Mouse (Mus musculus): ENCODE results near the gene Gsx1. TPM values are rescaled to one million over a fixed set of nuclear protein-coding genes. Genes with fewer than 3 reads are reported as not detected.

Gsx1 gene
- polyA plus RNA-seq, 1 experiment from 2014 or later, result 19.0 TPM

DNA sequence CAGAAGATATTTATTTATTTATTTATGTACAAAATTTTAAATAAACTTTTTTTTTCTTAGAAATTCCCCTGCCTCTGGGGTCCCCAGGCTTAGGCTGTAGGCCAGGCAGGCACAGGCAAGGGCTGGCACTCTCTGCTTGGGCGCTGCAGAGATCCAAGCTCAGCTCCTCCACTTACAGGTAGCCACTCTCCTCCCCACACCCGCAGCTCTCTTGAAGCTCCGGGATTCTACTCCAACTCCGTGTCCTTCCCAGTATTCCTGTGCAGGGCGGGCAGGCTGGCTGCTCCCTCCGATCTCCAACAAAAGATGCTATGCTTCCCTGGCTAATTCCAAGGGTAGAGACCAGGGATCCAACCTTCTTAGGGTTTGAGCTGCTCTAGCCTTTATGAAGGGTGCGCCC is 2.4 kb downstream of the Gsx1 start:
- peaks cover 86% of the 10 kb centered on the region for H3K27me3 ChIP-seq (ENCODE audit: control insufficient read depth, insufficient read depth, low read length)
- no peak overlapping the region; the same call in 1 of the 2 replicates for H3K9ac ChIP-seq (ENCODE audit: low read length)
- H3K4me1 ChIP-seq (ENCODE audit: control insufficient read depth, insufficient read depth, low read length), result peaks cover 32% of the 10 kb centered on the region
- no peaks in the 10 kb centered on the region for H3K9me3 ChIP-seq (ENCODE audit: control insufficient read depth, low read length)
- DNase-seq (ENCODE audit: low spot score, missing footprints), result peak; percentile 92
- H3K27ac ChIP-seq (ENCODE audit: low read depth, low read length), result no peak overlapping the region
- peak overlapping the region; percentile 41 for H3K4me3 ChIP-seq (ENCODE audit: low read depth, low read length)
- WGBS, result 1% methylated on average over 7 of the region's 7 CpGs
- ATAC-seq (ENCODE audit: low FRiP score), result no peak
- no peaks in the 10 kb centered on the region for H3K36me3 ChIP-seq (ENCODE audit: control insufficient read depth, insufficient read depth, low read length)
- H3K4me2 ChIP-seq, result peak overlapping the region; percentile 32

DNA sequence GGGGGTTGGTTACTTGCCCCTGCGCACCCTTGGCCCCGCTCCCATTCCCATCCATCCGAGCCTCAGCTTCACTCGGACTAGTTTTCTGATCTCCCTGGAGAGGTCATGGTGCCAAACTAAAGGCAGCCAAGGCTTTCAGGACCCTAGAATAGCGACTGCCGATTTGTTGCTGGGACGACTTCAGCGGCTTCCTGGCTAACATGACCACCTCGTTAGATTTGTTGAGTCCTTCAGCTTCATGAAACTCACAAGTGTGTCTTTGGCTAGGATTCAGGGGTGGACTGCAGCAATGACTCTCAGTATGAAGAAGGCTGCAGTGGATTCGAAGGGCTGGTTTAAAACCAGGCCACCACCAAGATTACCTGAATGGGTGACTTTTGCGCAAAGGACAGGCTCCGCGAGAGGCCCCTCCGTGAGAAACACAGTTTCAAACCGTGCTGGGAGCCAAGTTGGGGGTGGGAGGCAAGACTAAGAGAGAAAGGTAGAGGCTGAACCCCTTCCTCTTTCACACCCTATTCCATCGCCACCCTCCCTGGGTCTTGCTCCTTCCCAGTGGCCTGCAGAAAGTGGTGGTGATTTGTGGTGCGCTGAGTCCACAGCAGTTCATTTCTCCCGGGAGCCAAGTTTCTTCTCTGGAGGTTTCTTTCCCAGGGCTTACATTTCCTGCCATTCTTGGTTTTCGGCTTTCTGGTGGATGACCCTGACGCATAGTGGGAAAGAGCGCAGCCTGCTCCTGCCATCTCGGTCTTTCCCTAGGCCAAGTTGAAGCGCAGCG is 3.5 kb downstream of the Gsx1 start:
- Histone ChIP-seq H3K27ac (ENCODE audit: low read depth, low read length) (no peak overlapping the region), H3K4me1 (ENCODE audit: control insufficient read depth, insufficient read depth, low read length) (peaks cover 21% of the 10 kb centered on the region), H3K4me3 (ENCODE audit: low read depth, low read length) (peak overlapping the region; percentile 41), H3K36me3 (ENCODE audit: control insufficient read depth, insufficient read depth, low read length) (no peaks in the 10 kb centered on the region), H3K9ac (ENCODE audit: low read length) (no peak overlapping the region), H3K4me2 (peak overlapping the region; percentile 32), H3K9me3 (ENCODE audit: control insufficient read depth, low read length) (no peaks in the 10 kb centered on the region), H3K27me3 (ENCODE audit: control insufficient read depth, insufficient read depth, low read length) (peaks cover 84% of the 10 kb centered on the region)
- DNase-seq (ENCODE audit: low spot score, missing footprints), result peak; percentile 93
- 2% methylated on average over 24 of the region's 24 CpGs for WGBS
- no peak for ATAC-seq (ENCODE audit: low FRiP score)

DNA sequence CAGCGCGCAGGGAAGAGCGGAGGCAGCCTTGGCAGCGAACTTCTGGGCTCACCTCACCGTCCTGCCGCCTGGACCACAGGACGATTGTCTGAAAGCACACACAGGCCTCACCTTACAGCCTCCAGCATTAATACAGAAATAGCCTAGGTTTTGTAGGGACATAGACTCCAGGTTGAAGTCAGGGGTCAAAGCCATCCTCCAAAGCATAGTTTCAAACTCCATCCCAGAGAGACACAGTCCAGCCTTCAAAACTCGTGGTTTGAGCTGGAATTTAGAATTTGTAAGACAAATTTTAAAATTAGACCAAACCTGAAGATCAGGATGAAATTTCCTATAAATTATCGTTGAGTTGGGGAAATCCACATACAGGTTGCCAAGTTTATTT is 4.1 kb downstream of the Gsx1 start:
- peaks cover 16% of the 10 kb centered on the region for H3K4me1 ChIP-seq (ENCODE audit: control insufficient read depth, insufficient read depth, low read length)
- no peak overlapping the region for H3K9ac ChIP-seq (ENCODE audit: low read length)
- H3K9me3 ChIP-seq (ENCODE audit: control insufficient read depth, low read length), result no peaks in the 10 kb centered on the region
- no peak for ATAC-seq (ENCODE audit: low FRiP score)
- H3K27me3 ChIP-seq (ENCODE audit: control insufficient read depth, insufficient read depth, low read length), result peaks cover 79% of the 10 kb centered on the region
- no peak overlapping the region for H3K4me3 ChIP-seq (ENCODE audit: low read depth, low read length)
- no peaks in the 10 kb centered on the region for H3K36me3 ChIP-seq (ENCODE audit: control insufficient read depth, insufficient read depth, low read length)
- H3K27ac ChIP-seq (ENCODE audit: low read depth, low read length), result no peak overlapping the region
- 4% methylated on average over 9 of the region's 9 CpGs for WGBS
- DNase-seq (ENCODE audit: low spot score, missing footprints), result peak; percentile 91
- H3K4me2 ChIP-seq, result no peak overlapping the region

DNA sequence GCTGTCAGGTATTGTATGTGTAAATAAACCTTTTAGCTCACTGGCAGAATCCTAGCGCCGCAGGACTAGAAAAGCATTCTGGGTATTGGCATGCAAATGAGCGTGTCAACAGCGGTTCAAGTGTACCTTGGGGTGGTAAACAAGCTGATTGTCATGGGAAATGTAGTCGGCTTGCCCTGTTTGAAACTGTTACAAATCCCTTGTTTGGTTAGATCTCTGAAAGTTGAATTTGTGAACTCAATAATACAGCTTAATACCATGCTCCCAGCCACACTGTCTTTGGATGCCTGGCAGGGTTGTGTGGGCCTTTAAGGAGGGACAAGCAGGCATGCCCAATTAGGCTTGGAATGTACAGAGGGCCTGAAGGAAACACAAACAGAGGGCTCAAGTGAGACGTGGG is 16.4 kb downstream of the Gsx1 start:
- ATAC-seq (ENCODE audit: low FRiP score) (no peak), DNase-seq (ENCODE audit: low spot score, missing footprints) (no peak)
- H3K4me2 ChIP-seq, result no peak overlapping the region
- no peaks in the 10 kb centered on the region for H3K27me3 ChIP-seq (ENCODE audit: control insufficient read depth, insufficient read depth, low read length)
- no peaks in the 10 kb centered on the region for H3K4me1 ChIP-seq (ENCODE audit: control insufficient read depth, insufficient read depth, low read length)
- H3K9me3 ChIP-seq (ENCODE audit: control insufficient read depth, low read length), result no peaks in the 10 kb centered on the region; the same call in 1 of the 2 replicates
- H3K27ac ChIP-seq (ENCODE audit: low read depth, low read length), result no peak overlapping the region
- 13% methylated on average over 6 of the region's 6 CpGs for WGBS
- H3K36me3 ChIP-seq (ENCODE audit: control insufficient read depth, insufficient read depth, low read length), result no peaks in the 10 kb centered on the region
- H3K9ac ChIP-seq (ENCODE audit: low read length), result no peak overlapping the region
- H3K4me3 ChIP-seq (ENCODE audit: low read depth, low read length), result no peak overlapping the region

DNA sequence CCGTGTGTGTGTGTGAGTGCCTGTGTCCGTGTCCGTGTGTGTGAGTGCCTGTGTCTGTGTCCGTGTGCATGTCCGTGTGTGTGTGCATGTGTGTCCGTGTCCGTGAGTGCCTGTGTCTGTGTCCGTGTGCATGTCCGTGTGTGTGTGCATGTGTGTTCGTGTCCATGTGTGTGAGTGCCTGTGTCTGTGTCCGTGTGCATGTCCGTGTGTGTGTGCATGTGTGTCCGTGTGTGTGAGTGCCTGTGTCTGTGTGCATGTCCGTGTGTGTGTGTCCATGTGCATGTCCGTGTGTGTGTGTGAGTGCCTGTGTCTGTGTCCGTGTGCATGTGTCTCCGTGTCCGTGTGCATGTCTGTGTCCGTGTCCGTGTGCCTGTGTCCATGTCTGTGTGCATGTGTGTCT is 19.4 kb downstream of the Gsx1 start:
- Histone ChIP-seq H3K9ac (ENCODE audit: low read length) (no peak overlapping the region), H3K36me3 (ENCODE audit: control insufficient read depth, insufficient read depth, low read length) (no peaks in the 10 kb centered on the region), H3K4me3 (ENCODE audit: low read depth, low read length) (no peak overlapping the region), H3K9me3 (ENCODE audit: control insufficient read depth, low read length) (no peaks in the 10 kb centered on the region; the same call in 1 of the 2 replicates), H3K27me3 (ENCODE audit: control insufficient read depth, insufficient read depth, low read length) (no peaks in the 10 kb centered on the region), H3K27ac (ENCODE audit: low read depth, low read length) (no peak overlapping the region), H3K4me2 (no peak overlapping the region), H3K4me1 (ENCODE audit: control insufficient read depth, insufficient read depth, low read length) (no peaks in the 10 kb centered on the region)
- DNase-seq (ENCODE audit: low spot score, missing footprints) (no peak), ATAC-seq (ENCODE audit: low FRiP score) (no peak)
- WGBS, result 96% methylated on average over 20 of the region's 20 CpGs

DNA sequence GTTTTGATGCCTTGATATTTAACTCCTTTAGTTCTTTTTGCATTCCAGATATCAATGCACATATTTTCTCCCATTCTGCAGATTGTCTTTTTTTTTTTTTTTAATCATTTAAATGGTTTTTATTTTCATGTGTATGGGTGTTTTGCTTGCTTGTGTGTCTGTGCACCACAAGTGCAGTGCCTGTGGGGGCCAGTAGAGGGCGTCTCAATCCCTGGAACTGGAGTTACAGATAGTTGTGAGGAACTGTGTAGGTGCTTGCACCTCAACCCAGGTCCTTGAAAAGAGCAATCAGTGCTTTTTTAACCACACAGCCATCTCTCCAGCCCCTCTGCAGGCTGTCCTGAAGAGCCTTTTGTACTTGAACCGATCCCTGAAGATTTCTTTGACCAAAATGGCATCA is 20.0 kb downstream of the Gsx1 start:
- no peaks in the 10 kb centered on the region; the same call in 1 of the 2 replicates for H3K9me3 ChIP-seq (ENCODE audit: control insufficient read depth, low read length)
- no peaks in the 10 kb centered on the region for H3K4me1 ChIP-seq (ENCODE audit: control insufficient read depth, insufficient read depth, low read length)
- no peaks in the 10 kb centered on the region for H3K36me3 ChIP-seq (ENCODE audit: control insufficient read depth, insufficient read depth, low read length)
- WGBS, result 84% methylated on average over 2 of the region's 2 CpGs
- no peaks in the 10 kb centered on the region for H3K27me3 ChIP-seq (ENCODE audit: control insufficient read depth, insufficient read depth, low read length)
- H3K9ac ChIP-seq (ENCODE audit: low read length), result no peak overlapping the region
- no peak overlapping the region for H3K4me2 ChIP-seq
- H3K27ac ChIP-seq (ENCODE audit: low read depth, low read length), result no peak overlapping the region
- no peak overlapping the region for H3K4me3 ChIP-seq (ENCODE audit: low read depth, low read length)
- ATAC-seq (ENCODE audit: low FRiP score) (no peak), DNase-seq (ENCODE audit: low spot score, missing footprints) (no peak)

DNA sequence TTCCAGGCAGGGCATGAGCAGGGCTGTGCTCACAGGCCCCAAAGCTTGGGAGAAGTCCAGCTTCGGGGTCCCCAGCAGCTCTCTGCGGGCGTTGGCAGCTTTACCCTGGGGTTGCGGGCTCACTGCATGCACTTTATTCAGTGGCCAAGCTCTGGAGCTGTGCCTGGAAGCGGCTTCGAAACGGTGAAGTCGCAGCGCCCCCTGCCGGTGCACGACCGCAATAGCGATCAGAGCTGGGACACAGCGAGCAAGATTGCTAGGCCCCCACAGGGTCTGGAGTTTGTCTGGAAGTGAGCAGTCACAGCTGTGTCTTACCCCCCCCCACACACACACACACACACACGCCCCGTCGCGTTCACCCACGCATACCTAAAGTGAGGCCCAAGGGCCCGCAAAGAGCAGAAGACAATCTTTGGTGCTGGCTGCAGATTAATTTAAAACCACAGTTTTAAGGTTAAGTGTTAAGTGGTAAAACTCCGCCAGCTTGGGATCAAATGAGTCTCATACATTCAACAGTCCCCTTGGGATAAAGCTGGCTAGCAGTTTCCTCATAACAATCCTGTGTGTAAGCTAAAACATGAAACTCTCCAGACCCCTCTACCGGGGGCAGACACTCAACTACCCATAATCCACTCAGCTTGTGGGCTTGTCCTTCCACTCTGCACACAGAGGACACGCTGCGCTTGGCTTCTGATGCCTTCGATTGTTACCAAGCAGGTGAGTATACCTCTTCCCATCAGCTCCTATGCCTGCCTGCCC is 39.0 kb downstream of the Gsx1 start:
- H3K9ac ChIP-seq (ENCODE audit: low read length), result peak overlapping the region; percentile 40; the same call in 1 of the 2 replicates
- DNase-seq (ENCODE audit: low spot score, missing footprints) (peak; percentile 99), ATAC-seq (ENCODE audit: low FRiP score) (peak; percentile 67)
- no peaks in the 10 kb centered on the region for H3K36me3 ChIP-seq (ENCODE audit: control insufficient read depth, insufficient read depth, low read length)
- no peak overlapping the region for H3K4me3 ChIP-seq (ENCODE audit: low read depth, low read length)
- peaks cover 14% of the 10 kb centered on the region; the same call in 1 of the 2 replicates for H3K4me1 ChIP-seq (ENCODE audit: control insufficient read depth, insufficient read depth, low read length)
- no peak overlapping the region for H3K4me2 ChIP-seq
- 17% methylated on average over 25 of the region's 25 CpGs for WGBS
- no peak overlapping the region for H3K27ac ChIP-seq (ENCODE audit: low read depth, low read length)
- H3K27me3 ChIP-seq (ENCODE audit: control insufficient read depth, insufficient read depth, low read length), result peaks cover 42% of the 10 kb centered on the region
- no peaks in the 10 kb centered on the region for H3K9me3 ChIP-seq (ENCODE audit: control insufficient read depth, low read length)

DNA sequence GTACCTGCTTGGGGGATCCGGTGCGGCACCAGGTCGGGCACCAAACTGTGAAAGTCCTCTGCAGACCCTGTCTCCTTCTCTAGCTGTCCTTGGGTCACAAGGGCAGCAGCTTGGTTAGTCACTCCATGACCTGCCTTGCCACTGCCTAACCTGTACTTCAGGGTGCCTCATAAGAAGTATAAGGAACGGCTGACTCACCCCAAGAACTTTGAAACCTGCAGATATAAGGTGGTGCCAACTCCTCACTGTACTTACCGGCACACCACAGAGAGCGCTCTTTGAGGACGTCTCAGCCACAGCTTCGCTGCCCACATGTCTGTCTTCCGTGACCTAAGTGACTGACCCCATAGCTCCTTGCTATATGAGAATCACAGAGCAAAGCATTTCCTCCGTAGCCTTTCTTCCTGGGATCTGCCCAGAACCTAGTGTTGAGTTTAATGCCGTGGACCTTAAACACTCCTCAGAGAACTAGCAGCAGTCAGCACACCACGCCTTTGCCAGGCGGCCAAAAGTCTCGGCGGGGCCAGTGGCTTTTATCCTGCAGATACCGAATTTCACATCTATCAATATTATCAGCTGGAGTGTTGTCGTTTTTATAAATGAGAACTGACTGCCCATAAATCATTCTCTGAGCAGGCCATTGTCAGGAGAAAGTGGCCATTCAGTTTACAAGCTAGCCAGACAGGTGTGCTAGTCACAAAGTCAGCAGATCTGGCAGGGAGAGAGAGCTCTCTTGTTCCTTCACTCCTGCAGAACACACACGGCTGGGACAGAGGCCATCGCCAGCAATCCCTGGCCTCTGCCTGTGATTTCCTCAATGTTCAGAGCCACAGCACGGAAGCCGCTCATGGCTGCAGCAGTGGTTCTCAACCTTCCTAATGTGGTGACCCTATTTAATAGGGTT is 47.2 kb downstream of the Gsx1 start:
- no peak overlapping the region for H3K27ac ChIP-seq (ENCODE audit: low read depth, low read length)
- no peaks in the 10 kb centered on the region for H3K4me1 ChIP-seq (ENCODE audit: control insufficient read depth, insufficient read depth, low read length)
- H3K27me3 ChIP-seq (ENCODE audit: control insufficient read depth, insufficient read depth, low read length), result no peaks in the 10 kb centered on the region
- DNase-seq (ENCODE audit: low spot score, missing footprints) (no peak), ATAC-seq (ENCODE audit: low FRiP score) (no peak)
- H3K4me3 ChIP-seq (ENCODE audit: low read depth, low read length), result no peak overlapping the region
- H3K9me3 ChIP-seq (ENCODE audit: control insufficient read depth, low read length), result no peaks in the 10 kb centered on the region
- H3K9ac ChIP-seq (ENCODE audit: low read length), result no peak overlapping the region
- no peaks in the 10 kb centered on the region for H3K36me3 ChIP-seq (ENCODE audit: control insufficient read depth, insufficient read depth, low read length)
- H3K4me2 ChIP-seq, result no peak overlapping the region
- 85% methylated on average over 21 of the region's 21 CpGs for WGBS
